Mouse (Mus musculus) urinary bladder, postnatal 25 days (tissue): ENCODE measurements around the gene Gnb5.

Source experiments
- DNase-seq: peaks from one replicate; pipeline ENCODE4 v3.0.0; 2022; ENCODE audit warnings: low spot score

The Gnb5 gene

GRCm38 (mm10) chr9:75306126-75306898 is at the start of gene Gnb5:
Gene Gnb5, plus strand, starts transcription at chr9:75306288.
- no peak for DNase-seq

- no peak for DNase-seq
These were observed 47.3 kb upstream of the Gnb5 start for GRCm38 (mm10) chr9:75258792-75259191.

GRCm38 (mm10) chr9:75259656-75260055 is 46.4 kb upstream of the Gnb5 start:
- DNase-seq = no peak

DNA sequence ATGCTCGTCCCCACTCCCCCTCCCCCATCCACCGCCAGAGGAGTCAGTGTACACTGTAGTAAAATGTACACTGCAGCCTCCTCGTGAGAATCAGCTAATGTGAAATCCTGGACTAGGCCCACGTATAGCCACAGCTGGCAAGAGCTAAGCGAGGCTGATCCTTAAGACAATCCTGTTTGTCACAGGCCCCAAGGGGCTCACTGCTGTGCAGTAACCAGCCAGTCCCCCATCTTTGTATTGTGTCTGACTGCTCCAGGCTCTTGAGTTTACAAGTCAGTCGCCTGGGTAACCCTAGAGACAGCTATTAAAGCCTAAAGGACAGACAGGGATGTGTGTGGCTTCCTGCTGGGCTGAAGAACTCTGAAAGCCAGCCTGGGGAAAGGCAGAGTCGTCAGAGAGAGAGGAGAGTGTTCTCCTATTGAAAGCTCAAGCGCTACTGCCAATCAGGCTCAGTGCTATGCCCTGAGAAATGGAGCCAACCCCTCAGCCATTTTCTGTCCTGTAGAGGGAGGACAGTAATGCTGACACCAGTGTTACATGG is 44.7 kb upstream of the Gnb5 start:
- no peak for DNase-seq

DNA sequence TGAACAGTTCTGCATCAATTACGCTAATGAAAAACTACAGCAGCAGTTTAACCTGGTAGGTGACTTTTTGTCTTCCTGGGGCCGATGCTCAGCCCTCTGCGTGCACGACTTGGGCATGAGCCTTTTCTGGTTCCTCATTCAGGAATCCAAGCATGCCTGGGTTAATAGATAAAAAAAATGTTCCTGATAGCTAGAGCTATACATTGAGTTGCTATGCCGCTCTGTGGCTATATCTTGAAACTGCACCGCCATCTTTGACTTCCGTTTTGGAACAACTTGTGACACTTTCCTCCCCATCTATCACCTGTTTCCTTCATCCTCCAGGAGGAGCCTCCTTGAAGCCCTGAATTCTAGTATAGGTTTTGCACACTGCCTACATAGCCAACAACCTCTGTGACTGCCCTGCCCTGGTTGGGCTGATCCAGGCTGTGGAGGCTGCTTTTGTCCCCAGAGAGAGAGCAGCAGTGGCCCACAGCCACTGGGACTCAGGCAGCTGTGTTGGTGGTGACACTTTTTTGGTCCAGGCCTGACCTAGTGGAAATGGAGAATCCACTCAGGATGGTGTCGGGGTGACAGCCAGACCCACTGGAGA is 43.8 kb upstream of the Gnb5 start:
- no peak for DNase-seq

GRCm38 (mm10) chr9:75264008-75264718 is 41.9 kb upstream of the Gnb5 start:
- no peak for DNase-seq

GRCm38 (mm10) chr9:75267147-75267546 is 38.9 kb upstream of the Gnb5 start:
- no peak for DNase-seq

DNA sequence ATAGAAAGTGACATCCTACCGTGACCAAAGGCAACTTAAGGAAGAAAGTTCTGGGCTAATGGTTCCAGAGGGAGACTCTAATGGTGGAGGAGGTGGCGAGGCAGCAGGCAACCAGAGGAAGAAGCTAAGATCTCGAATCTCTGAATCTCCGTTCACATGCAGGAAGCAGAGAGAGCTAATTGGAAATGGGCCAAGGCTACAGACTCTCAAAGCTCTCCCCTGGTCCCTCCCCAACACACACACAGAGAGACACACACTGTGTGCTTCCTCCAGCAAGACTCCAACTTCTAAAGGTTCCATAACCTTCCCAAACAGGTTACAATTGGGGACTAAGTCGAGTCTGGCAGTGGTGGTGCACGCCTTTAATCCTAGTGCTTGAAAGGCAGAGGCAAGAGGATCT is 35.7 kb upstream of the Gnb5 start:
- no peak for DNase-seq

DNA sequence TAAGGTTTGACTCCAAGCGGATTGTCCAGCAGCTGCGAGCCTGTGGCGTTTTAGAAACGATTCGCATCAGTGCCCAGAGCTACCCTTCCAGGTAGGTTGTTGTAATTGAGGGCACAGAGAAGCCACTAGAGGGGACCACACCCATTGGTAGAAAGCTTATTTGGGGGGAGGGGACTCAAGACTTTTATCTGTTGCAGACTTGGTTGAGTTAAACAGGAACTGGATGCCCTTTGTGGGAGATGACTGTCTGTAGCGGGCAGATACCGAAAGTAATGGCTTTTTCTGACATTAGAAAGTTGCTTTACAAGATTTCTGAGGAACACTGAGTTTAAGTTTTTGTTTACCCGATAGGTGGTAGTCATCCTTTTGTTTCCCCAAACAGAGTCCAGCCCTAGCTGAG is 34.5 kb upstream of the Gnb5 start:
- no peak for DNase-seq

DNA sequence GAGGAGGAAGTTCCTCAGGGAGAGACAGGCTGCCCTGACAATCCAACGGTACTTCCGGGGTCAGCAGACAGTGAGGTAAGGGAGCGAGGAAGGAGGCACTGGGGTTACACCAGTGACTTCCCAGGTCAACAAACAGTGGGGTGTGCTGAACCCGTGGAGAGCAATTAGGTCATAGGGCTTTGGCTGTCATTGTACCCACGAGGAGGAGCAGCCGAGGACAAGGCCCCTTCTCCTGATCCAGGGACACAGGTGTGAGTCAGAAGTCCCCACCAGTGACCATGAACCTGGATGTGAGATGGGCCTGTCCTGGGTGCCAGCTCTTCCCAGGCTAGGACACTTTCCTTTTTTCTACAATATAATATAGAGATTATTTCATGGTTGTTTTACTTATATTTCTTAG is 32.4 kb upstream of the Gnb5 start:
- DNase-seq = no peak

DNA sequence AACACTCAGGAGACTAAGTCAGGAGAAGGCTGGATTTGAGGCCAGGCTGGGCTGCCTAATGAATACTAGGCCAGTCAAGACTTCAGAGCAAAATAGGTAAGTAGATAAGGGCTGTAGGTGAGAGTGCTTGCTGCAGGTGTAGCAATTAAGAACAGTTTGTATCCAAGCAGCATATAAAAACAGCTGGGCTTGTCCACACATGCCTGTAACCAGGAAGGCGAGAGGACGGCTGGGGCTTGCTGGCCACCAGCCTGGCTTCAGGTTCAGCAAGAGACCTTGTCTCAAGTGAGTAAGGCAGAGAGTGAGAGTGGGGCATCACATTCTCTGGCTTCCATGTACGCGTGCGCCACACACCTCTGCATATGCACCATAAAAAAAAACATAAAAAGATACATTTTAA is 31.6 kb upstream of the Gnb5 start:
- DNase-seq = peak; percentile 33

- no peak for DNase-seq
These were observed 31.0 kb upstream of the Gnb5 start for GRCm38 (mm10) chr9:75275051-75275450.

- DNase-seq = no peak
These were observed 25.3 kb upstream of the Gnb5 start for GRCm38 (mm10) chr9:75280814-75281213.

DNA sequence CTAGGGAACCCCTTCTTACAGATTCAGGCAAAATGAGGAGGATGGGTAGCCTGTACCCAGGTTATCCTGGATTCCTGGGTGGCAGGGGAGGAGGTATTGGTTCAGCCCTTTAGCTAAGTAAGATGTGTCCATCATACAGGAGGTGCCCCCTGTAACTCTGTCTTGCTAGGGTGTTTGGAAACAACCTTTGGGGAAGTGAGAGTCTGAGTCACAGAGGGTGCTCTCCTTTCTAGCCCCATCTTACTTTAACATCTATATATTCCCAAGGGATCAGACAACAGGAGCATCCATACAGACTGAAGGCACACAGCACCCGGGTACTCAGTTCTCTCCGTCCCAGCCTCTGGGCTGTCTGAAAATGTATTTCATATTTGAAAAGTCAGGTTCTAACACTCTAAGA is 23.9 kb upstream of the Gnb5 start:
- no peak for DNase-seq

GRCm38 (mm10) chr9:75282830-75283229 is 23.3 kb upstream of the Gnb5 start:
- no peak for DNase-seq

DNA sequence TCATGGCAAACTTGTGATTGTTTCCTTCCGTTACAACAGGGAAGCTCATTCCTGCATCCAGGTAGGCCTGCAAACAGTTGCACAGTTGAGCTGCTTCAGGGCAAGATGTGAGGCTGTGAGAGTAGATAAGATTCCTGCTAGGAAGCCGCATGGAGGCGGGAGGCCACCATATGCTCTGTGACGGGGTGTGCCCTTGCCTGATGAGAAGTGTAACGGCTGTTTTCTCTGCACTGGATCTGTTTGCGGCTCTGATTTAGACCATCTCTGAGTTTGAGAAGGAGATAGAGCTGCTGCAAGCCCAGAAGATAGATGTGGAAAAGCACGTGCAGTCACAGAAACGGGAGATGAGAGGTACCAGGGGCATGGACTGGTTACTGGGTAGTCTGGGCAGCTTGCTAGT is 22.5 kb upstream of the Gnb5 start:
- no peak for DNase-seq

- DNase-seq = no peak
These were observed 20.7 kb upstream of the Gnb5 start for GRCm38 (mm10) chr9:75285363-75285762.

DNA sequence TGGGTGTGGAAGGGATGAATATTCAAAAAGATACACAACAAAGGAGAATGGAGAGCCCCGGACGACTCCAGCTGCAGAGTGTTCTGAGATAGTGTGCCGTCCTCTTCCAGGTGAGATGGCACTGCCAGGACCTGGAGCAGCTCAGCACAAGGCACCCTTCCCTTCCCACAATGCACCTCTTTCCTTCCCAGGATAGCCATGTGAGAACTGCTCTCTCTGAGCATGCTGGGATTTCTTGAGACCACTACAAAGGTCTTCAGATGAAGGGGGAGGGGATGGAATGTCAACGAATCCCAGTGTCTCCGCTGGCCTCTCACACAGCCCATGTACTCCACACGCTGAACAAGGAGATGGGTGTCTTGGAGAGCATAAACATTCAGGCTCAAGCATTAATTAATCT is 18.5 kb upstream of the Gnb5 start:
- DNase-seq = no peak

DNA sequence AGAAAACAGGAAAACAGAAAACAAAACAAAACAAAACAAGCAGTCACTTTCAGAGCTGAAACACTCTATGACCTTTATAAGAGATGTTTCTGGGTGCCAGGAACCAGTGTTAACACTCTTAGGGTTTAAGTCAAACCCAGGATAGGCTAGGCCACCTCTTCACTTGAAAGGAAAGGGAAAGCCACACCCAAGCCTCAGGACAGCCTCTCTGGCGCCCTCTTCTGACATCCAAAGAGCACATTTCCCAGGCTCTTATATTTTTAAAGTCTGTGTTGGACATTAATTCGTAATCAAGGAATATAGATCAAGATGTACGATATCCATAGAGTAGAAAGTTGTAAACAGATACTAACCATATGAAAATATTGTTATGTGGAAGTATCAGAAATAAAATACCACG is 16.5 kb upstream of the Gnb5 start:
- no peak for DNase-seq

GRCm38 (mm10) chr9:75299342-75299741 is 6.7 kb upstream of the Gnb5 start:
- DNase-seq = no peak

DNA sequence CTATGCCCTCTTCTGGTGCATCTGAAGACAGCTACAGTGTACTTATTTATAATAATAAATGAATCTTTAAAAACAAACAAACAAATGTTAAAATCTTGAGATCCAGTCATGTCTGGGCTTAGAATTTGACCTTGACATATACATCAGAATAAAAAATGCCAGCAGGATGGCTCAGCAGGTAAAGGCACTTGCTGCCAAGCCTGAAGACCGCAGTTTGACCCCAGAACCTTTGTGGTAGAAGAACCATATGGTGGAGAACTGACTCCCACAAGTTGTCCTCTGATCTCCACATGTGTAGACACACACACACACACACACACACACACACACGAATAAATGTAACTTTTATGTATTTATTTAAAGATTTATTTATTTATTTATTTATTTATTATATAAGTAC is 3.1 kb upstream of the Gnb5 start:
- DNase-seq = no peak

GRCm38 (mm10) chr9:75303701-75304261 is 2.3 kb upstream of the Gnb5 start:
- no peak for DNase-seq

DNA sequence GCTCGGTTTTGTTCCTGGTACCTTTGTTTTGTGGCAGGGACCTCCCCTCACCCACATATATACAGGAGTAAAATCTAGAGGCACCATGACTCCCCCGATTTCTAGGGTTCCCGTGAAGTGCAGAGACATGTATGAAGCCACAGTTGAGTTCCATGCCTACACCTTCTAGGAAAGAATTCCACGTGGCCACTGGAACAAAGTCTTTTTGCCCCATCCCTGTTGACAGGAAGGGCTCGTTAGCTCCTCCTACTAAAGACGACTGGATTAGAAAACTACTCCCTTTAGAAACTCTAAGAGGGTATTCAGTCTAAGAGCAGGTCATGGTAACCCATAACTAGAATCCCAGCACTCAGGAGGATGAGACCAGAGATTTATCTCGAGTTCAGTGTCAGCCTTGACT is 1.8 kb upstream of the Gnb5 start:
- DNase-seq = no peak
